Mouse (Mus musculus): Measurements from ENCODE around the gene Inka1. TPM values are rescaled to one million over a fixed set of nuclear protein-coding genes. Genes with fewer than 3 reads are reported as not detected.
A peak's percentile ranks its signal among the peaks of the same experiment; 100 is the strongest.
"Not testable (repeated sequence)": the region's sequence is repeated elsewhere in the genome, so short reads cannot be mapped to it uniquely, and the experiment has no call there.

Gene Inka1
- polyA plus RNA-seq (2017; shearing (Covaris generic)), result under 1 TPM; 0.63 to 0.87 TPM

- ATAC-seq, result peak; percentile 86
These were observed at the start of gene Inka1 for GRCm38 (mm10) chr9:107985131-107986119. Gene Inka1, minus strand, starts transcription at chr9:107985879.

GRCm38 (mm10) chr9:108032126-108032525 is 46.4 kb upstream of the Inka1 start:
- ATAC-seq, result no peak

- no peak for ATAC-seq
These were observed 42.2 kb upstream of the Inka1 start for GRCm38 (mm10) chr9:108027867-108028266.

- ATAC-seq, result no peak
These were observed 40.9 kb upstream of the Inka1 start for GRCm38 (mm10) chr9:108026584-108026983.

- no peak for ATAC-seq
These were observed 37.5 kb upstream of the Inka1 start for GRCm38 (mm10) chr9:108023216-108023615.

- ATAC-seq, result no peak
These were observed 35.1 kb upstream of the Inka1 start for GRCm38 (mm10) chr9:108020741-108021140.

- no peak for ATAC-seq
These were observed 31.4 kb upstream of the Inka1 start for GRCm38 (mm10) chr9:108017127-108017526.

GRCm38 (mm10) chr9:108013577-108013976 is 27.9 kb upstream of the Inka1 start:
- not testable (repeated sequence) for ATAC-seq

GRCm38 (mm10) chr9:108010385-108010784 is 24.7 kb upstream of the Inka1 start:
- ATAC-seq, result peak; percentile 75

GRCm38 (mm10) chr9:108008041-108008440 is 22.4 kb upstream of the Inka1 start:
- no peak for ATAC-seq

GRCm38 (mm10) chr9:108003531-108003890 is 17.8 kb upstream of the Inka1 start:
- ATAC-seq, result no peak

- peak; percentile 29 for ATAC-seq
These were observed 17.3 kb upstream of the Inka1 start for GRCm38 (mm10) chr9:108002778-108003530.

- peak; percentile 99 for ATAC-seq
These were observed 16.5 kb upstream of the Inka1 start, which contains the start of gene Ip6k1 for GRCm38 (mm10) chr9:108001922-108002770. Gene Ip6k1, plus strand, starts transcription at chr9:108002501.

GRCm38 (mm10) chr9:107996049-107996448 is 10.4 kb upstream of the Inka1 start, which contains the start of gene Gm20662:
Gene Gm20662, plus strand, starts transcription at chr9:107996349.
- no peak for ATAC-seq

GRCm38 (mm10) chr9:107995513-107995912 is 9.8 kb upstream of the Inka1 start:
- no peak for ATAC-seq

- ATAC-seq, result no peak
These were observed 8.8 kb upstream of the Inka1 start for GRCm38 (mm10) chr9:107994464-107994863.

GRCm38 (mm10) chr9:107993013-107993412 is 7.3 kb upstream of the Inka1 start:
- no peak for ATAC-seq

GRCm38 (mm10) chr9:107992197-107992596 is 6.5 kb upstream of the Inka1 start, which contains the start of gene Cdhr4:
Gene Cdhr4, plus strand, starts transcription at chr9:107992497.
- ATAC-seq, result no peak

- ATAC-seq, result no peak
These were observed 2.3 kb upstream of the Inka1 start for GRCm38 (mm10) chr9:107987950-107988349.

GRCm38 (mm10) chr9:107986376-107986775 is 697 bp upstream of the Inka1 start:
- peak; percentile 30 for ATAC-seq

- no peak for ATAC-seq
These were observed 974 bp downstream of the Inka1 start for GRCm38 (mm10) chr9:107984754-107985055.

GRCm38 (mm10) chr9:107984052-107984753 is 1.5 kb downstream of the Inka1 start:
- ATAC-seq, result no peak

Measured in CD4-positive, CD25-positive, alpha-beta regulatory T cell, adult 4 months (primary cell).